Mouse (Mus musculus): ENCODE measurements around the gene Fgf22.

Gene Fgf22

GRCm38 (mm10) chr10:79765228-79765745 lies 10.4 kb downstream of the Fgf22 start:
- in situ Hi-C loops (cut with MboI, MseI) = no loop called here

DNA sequence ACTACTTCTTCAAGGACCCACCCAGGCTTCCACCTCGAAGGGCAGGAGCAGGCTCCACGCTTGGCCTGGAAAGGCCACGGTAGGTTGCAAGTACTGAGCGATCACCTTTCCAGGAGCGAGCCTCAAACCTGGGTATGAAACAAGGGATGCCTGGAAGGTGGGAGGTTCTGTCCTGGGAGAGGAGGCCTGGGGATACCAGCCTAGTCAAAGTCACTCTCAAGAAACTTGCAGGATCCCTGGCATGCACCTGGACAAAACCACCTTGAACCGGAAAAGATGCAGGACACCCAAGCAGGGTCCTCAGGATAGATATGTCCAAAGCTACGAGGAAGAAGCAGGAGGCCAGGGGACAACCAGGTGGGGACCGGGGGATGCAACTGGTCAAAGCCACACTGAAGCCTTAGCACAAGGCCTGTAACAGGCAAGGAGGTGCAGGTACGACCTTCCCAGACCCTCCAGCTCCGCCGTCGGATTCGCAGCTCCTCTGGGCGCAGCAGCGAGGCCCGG lies 11.2 kb downstream of the Fgf22 start:
- in situ Hi-C loops (cut with MboI, MseI) = no loop called here

DNA sequence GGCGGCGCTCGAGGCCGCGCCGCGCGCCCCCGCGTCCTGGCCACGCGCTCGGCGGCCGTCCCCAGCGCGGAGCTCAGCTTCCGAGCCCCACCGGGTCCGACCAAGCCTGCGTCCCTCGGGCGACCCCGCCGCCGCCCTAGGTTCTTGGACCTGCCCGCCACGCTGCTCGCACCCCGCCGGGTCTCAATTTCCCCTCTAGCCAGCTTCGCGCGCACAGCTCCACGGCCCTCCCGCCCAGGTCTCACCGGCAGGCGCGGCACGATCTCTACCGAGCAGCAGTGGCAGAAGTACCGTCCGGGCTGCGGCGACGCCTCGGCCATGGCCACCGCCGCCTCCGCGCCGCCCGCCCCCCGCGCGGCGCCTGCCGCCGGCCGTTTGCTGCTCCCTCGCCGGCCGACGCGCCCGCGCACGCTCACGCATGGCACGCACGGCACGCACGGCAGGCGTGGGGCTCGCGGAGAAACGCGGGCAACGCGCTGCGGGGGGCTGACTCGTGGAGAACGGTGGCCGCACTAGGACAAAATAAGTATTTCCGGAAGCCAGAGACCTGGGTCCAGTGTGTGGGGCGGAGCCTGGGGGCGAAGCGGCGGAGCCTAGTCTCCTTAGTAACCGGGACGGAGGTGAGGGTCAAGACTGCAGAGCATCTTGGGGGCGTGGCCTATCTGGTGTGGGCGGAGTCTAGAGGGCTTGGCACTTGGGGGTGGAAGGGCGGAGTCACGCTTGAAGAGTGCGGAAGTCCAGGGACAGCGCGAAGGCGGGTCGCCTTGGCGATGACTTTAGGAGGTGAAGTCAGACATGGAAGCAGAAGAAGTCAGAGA lies 11.8 kb downstream of the Fgf22 start, which contains the start of gene Rnf126:
Gene Rnf126, minus strand, starts transcription at position 445 of the 818 bp plus-strand sequence.
- in situ Hi-C loops (cut with MboI, MseI) = no loop called here

GRCm38 (mm10) chr10:79767372-79768244 lies 12.7 kb downstream of the Fgf22 start:
- in situ Hi-C loops (cut with MboI, MseI) = no loop called here

DNA sequence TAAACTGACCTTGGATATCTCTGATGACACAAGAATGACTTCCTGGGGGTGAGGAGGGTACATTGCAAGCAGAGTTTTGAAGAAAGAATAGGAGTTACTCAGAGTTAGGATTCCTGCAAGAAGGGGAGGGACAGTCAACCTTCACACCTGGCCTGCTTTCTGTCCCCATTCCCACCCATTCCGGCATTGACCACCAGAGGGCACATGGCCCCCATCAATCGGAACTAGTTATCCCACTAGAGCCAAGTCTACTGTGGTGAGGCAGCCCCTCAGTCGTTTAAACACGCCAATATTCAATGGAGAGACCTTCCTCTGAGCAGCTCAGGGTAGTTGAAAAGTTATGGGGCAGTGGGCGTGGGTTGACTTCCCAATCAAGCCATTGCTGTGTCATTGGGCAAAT lies 13.5 kb downstream of the Fgf22 start:
- in situ Hi-C loops (cut with MboI, MseI) = no loop called here

DNA sequence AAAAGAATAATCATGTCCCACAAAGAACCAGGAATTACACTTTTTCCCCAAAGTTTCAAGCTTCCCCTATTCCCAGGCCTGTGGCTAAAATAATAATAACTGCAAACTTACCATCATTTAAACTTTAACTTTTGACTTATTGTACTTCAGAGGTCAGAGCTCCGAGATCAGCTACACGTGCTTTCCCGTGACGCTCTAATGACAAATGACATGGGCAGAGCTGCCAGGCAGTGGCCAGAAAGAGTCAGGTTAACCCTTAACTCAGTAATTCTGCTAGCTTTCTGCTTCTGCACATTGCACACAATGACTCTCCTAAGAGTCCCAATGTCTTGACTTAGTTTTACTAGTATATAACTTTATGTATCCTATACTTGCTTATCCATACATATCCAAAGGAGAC lies 14.5 kb downstream of the Fgf22 start:
- in situ Hi-C loops (cut with MboI, MseI) = no loop called here

GRCm38 (mm10) chr10:79772320-79772719 lies 17.4 kb downstream of the Fgf22 start:
- in situ Hi-C loops (cut with MboI, MseI) = no loop called here

DNA sequence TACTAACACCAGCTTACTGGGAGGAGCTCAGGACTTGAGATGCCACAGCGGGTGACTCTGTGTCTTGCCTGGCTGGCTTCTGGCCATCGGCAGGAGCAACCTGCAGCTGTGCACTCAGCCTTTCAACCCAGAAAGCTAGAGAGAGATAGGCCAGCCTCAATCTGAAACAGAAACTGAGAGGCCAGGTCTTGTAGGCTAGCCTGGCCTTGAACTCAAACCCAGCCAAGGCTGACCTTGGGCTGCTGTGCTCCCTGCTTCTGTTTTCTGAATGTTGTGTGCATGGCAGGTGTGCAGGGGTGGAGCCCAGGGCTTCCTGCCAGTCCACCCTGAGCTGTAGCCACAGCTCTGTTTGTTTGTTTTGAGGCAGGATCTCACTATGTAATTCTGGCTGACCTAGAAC lies 18.3 kb downstream of the Fgf22 start:
- in situ Hi-C loops (cut with MboI, MseI) = no loop called here

- in situ Hi-C loops (cut with MboI, MseI) = loop anchor here in 1 of 2 experiments (5.0 kb wide), 1 partner anchor 77 kb away; no protein-coding TSS in a partner anchor
Measured at GRCm38 (mm10) chr10:79774486-79775279, 19.8 kb downstream of the Fgf22 start.

DNA sequence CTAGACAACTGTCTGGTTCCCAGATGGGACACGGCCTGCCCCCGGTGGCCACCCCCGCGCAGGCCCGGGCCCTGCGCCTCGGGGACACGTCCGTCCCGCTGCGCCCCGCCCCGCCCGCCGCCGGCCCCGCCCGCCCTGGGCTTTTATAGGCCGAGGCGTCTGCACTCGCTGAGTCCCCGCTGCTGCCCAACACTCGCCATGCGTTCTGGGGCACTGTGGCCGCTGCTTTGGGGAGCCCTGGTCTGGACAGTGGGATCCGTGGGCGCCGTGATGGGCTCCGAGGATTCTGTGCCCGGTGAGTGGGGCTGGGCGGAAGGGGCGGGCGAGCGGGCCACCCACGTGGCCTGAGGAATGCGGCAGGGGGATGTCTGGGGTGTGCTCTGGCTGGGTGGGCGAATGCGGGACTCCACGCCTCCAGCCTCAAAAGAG lies 22.2 kb downstream of the Fgf22 start, which contains the start of gene Fstl3:
Gene Fstl3, plus strand, starts transcription at position 170 of the 429 bp plus-strand sequence.
- in situ Hi-C loops (cut with MboI, MseI) = loop anchor here in 1 of 2 experiments (5.0 kb wide), 1 partner anchor 80 kb away; no protein-coding TSS in a partner anchor

- in situ Hi-C loops (cut with MboI, MseI) = loop anchor here in 1 of 2 experiments (5.0 kb wide), 1 partner anchor 81 kb away; no protein-coding TSS in a partner anchor
Measured at GRCm38 (mm10) chr10:79778006-79778405, 23.1 kb downstream of the Fgf22 start.

GRCm38 (mm10) chr10:79779193-79779592 lies 24.3 kb downstream of the Fgf22 start:
- in situ Hi-C loops (cut with MboI, MseI) = loop anchor here in 1 of 2 experiments (5.0 kb wide), 1 partner anchor 82 kb away; no protein-coding TSS in a partner anchor

DNA sequence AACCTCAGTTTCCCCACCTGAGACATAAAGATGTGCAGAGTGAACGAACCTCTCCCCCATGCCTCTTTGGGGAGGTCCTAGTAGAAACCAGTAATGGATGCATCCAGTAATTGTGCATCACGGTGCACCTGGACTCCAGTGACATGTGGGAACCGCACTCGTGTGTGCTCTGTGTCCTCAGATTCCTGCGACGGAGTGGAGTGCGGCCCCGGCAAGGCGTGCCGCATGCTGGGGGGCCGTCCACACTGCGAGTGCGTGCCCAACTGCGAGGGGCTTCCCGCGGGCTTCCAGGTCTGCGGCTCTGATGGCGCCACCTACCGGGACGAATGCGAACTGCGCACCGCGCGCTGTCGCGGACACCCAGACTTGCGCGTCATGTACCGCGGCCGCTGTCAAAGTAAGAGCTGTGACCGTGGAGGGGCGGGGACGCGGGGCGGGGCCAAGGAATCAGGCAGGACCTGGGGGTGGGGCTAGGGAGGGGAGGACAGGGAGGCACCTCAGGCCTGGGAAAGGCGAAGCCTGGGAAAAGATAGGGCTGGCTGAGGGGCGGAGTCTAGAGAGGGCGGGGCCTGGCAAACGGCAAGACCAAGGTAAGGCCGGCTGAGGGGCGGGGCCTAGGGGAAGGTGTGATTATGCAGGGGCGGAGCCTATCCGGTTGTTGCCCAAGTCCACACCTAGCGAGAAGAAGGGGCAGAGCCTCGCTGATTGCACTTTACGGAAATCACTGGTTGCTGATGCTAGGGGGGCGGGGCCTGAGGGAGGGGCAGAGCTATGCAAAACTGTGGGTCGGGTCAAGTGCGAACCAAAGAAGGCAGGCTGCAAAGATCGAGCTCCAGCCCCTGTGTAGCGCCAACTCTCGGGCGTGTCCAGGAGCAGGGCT lies 25.1 kb downstream of the Fgf22 start:
- in situ Hi-C loops (cut with MboI, MseI) = loop anchor here in 1 of 2 experiments (5.0 kb wide), 1 partner anchor 83 kb away; no protein-coding TSS in a partner anchor

DNA sequence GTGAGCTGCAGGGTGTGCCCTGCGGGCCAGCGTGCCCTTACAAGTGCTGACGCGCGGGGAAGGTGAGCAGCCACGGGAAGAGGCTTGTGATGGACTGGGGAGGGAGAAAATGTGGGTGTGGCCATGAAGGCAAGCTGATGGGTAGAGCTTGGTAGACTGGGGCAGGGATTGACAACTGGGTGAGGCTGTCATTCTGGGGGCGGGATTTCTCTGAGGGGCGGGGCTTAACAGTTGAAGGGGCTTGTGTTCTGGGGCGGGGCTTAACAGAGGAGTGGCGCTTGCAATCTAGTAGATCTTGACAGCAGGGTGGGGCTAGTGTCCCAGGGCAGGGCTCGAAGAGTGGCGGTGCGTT lies 25.8 kb downstream of the Fgf22 start:
- in situ Hi-C loops (cut with MboI, MseI) = no loop called here

GRCm38 (mm10) chr10:79781139-79781538 lies 26.3 kb downstream of the Fgf22 start:
- in situ Hi-C loops (cut with MboI, MseI) = no loop called here

DNA sequence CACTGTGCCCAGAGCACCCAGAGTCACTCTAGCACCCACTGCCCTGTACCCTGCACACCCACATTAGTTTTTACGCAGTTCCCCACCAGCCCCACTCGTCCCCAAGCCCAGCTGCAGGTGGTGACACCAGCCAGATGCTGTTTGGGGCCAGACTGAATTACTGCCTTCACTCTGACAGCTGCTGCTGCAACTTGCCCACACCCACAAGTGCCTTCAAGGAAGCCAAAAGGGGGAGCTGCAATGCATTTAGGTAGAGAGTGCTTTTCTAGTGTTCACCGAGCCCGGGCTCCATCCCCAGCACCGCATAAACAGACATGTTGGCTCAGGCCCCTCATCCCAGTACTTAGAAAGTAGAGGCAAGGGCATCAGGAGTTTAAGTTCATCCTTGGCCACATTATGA lies 27.1 kb downstream of the Fgf22 start:
- in situ Hi-C loops (cut with MboI, MseI) = no loop called here

GRCm38 (mm10) chr10:79783050-79783449 lies 28.2 kb downstream of the Fgf22 start:
- in situ Hi-C loops (cut with MboI, MseI) = no loop called here

DNA sequence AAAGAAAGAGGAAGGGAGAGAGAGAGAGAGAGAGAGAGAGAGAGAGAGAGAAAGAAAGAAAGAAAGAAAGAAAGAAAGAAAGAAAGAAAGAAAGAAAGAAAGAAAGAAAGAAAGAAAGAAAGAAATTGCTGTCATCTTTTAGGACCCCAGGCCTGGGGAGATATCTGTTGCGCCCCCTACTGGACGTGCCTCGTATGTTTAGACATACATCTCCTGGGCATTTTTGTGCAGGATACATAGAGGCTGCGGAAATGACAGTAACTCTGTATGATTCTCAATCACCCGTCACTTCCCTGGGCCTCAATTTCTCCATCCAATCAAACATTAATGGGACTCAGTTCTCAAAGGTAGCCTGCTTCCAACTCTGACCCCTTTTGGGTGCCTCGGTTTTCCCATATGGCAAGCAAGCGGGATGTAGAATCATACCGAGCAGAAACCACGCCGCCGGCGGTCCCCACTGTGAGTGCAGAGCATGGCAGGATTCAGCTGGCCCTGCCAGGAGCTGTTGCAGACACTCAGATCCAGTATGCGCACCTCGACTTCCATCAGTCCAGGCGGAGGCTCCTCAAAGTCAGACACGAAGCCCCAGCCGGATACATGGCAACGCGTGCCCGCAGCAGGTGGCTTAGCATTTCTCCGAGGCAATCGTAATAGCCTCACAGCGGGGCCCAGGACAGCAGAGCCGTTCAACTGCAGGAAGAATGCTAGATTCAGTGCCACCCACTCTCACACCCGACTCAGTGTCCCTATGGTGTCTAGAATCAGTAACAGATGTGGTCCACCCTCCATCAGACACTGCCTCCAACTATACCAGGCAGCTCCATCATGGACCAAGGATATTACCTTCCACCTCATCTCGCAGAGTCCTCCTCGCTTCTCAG lies 29.3 kb downstream of the Fgf22 start:
- in situ Hi-C loops (cut with MboI, MseI) = no loop called here
